21 mouse cellular contexts compared by ENCODE assay signal in genomic region chr10:12673309-12673708, GRCm38 (mm10).
DNase-seq lines count a peak whose midpoint lies in the region; ATAC-seq and TF ChIP-seq lines count a peak whose summit lies in the region.
"Had no signal": no experiment of that assay in that cellular context is flagged by ENCODE, and none has a peak within 500 bp of the region (broad histone marks: within the 10 kb centered on the region; RNA-seq: fewer than 3 reads in every experiment).

No protein-coding gene starts in this region.

- no peaks in the 10 kb centered on the region for H3K4me1 ChIP-seq in lung, embryonic 14.5 days (ENCODE audit: insufficient read depth)
- H3K4me1 ChIP-seq in lung, adult 2 months (ENCODE audit: control insufficient read depth, insufficient read depth, low read length), result no peaks in the 10 kb centered on the region
- no peaks in the 10 kb centered on the region for H3K4me1 ChIP-seq in lung, embryonic 16.5 days (replicated peaks; ENCODE audit: control insufficient read depth, insufficient read depth, low read length)
- H3K4me1 ChIP-seq: embryonic facial prominence, embryonic 13.5 days; forebrain, embryonic 10.5 days; forebrain, embryonic 12.5 days had no signal

- H3K36me3 ChIP-seq in lung, embryonic 14.5 days (ENCODE audit: insufficient read depth), result peaks cover 38% of the 10 kb centered on the region
- peaks cover 13% of the 10 kb centered on the region for H3K36me3 ChIP-seq in lung, embryonic 16.5 days (ENCODE audit: control insufficient read depth, insufficient read depth, low read length)

- no peak overlapping the region for H3K9ac ChIP-seq in lung, embryonic 14.5 days
- H3K9ac ChIP-seq in lung, embryonic 16.5 days (ENCODE audit: low read length), result no peak overlapping the region
- H3K9ac ChIP-seq: embryonic facial prominence, embryonic 13.5 days; embryonic facial prominence, embryonic 15.5 days; forebrain, embryonic 12.5 days had no signal

- no peaks in the 10 kb centered on the region for H3K27me3 ChIP-seq in lung, embryonic 14.5 days (ENCODE audit: insufficient read depth, low read length)
- H3K27me3 ChIP-seq in lung, embryonic 16.5 days (ENCODE audit: control insufficient read depth, insufficient read depth, low read depth, low read length), result no peaks in the 10 kb centered on the region
- H3K27me3 ChIP-seq: embryonic facial prominence, embryonic 13.5 days; embryonic facial prominence, embryonic 15.5 days; forebrain, embryonic 12.5 days had no signal

- H3K27ac ChIP-seq in lung, embryonic 14.5 days (ENCODE audit: low read depth), result no peak overlapping the region
- H3K27ac ChIP-seq in lung, embryonic 16.5 days (ENCODE audit: low read length), result peak overlapping the region; percentile 65
- H3K27ac ChIP-seq: embryonic facial prominence, embryonic 13.5 days; embryonic facial prominence, embryonic 15.5 days; forebrain, embryonic 10.5 days; forebrain, embryonic 12.5 days had no signal

- H3K9me3 ChIP-seq in lung, embryonic 14.5 days (ENCODE audit: low read depth, low read length), result no peaks in the 10 kb centered on the region
- no peaks in the 10 kb centered on the region for H3K9me3 ChIP-seq in lung, embryonic 16.5 days (ENCODE audit: control insufficient read depth, low read length)
- H3K9me3 ChIP-seq: embryonic facial prominence, embryonic 13.5 days; embryonic facial prominence, embryonic 15.5 days; forebrain, embryonic 10.5 days; forebrain, embryonic 12.5 days had no signal

- no peak; the same call in 1 of the 2 replicates for ATAC-seq in lung, embryonic 14.5 days (ENCODE audit: insufficient read depth)
- ATAC-seq in lung, embryonic 16.5 days (ENCODE audit: low read depth), result peak; percentile 81
- ATAC-seq: forebrain, embryonic 14.5 days; forebrain, embryonic 16.5 days had no signal

- TF ChIP-seq CTCF in lung, embryonic 14.5 days (IDR thresholded peaks at IDR 0.05; ENCODE audit: low read depth), result no peak
- TF ChIP-seq CTCF in lung, adult 2 months (IDR thresholded peaks at IDR 0.05; ENCODE audit: insufficient read depth, low read length), result no peak

- 49% methylated on average over 5 of the region's 5 CpGs for WGBS in lung, embryonic 14.5 days
- 70% methylated on average over 5 of the region's 5 CpGs for WGBS in lung, adult 2 months
- WGBS in lung, embryonic 16.5 days, result 50% methylated on average over 5 of the region's 5 CpGs

- H3K4me3 ChIP-seq in lung, embryonic 14.5 days (ENCODE audit: low read depth, low read length), result no peak overlapping the region
- no peak overlapping the region for H3K4me3 ChIP-seq in lung, adult 2 months (replicated peaks; ENCODE audit: extremely low read depth, low read depth, low read length)
- H3K4me3 ChIP-seq in lung, embryonic 16.5 days (ENCODE audit: low read length), result no peak overlapping the region
- H3K4me3 ChIP-seq: embryonic facial prominence, embryonic 13.5 days; embryonic facial prominence, embryonic 15.5 days; erythroblast, embryonic 14.5 days; forebrain, embryonic 10.5 days; forebrain, embryonic 12.5 days had no signal

- TF ChIP-seq POLR2A in lung, adult 2 months (IDR thresholded peaks at IDR 0.05; ENCODE audit: borderline replicate concordance, extremely low read depth, low read depth, low read length), result no peak

- H3K4me2 ChIP-seq in lung, embryonic 14.5 days, result no peak overlapping the region
- H3K4me2 ChIP-seq in lung, embryonic 16.5 days (ENCODE audit: low read depth, low read length), result no peak overlapping the region
- H3K4me2 ChIP-seq: embryonic facial prominence, embryonic 13.5 days; embryonic facial prominence, embryonic 15.5 days; forebrain, embryonic 12.5 days had no signal

- peak; percentile 9 for DNase-seq in lung, embryonic 14.5 days
- no peak for DNase-seq in lung, adult 2 months
- no peak for DNase-seq in lung, adult 18-20 months
- DNase-seq: adrenal gland, adult 2 months; adrenal gland, postnatal 10 days; adrenal gland, postnatal 25 days; cerebellum, adult 11 months; cerebellum, adult 18-20 months; cerebellum, adult 8-10 months; cerebellum, adult 9-11 months; cerebellum, postnatal 14 days; cerebellum, postnatal 36 days; embryo, embryonic 11 days had no signal
